9 mouse cellular contexts compared by ENCODE assay signal in genomic region chr5:21141133-21141551, GRCm38 (mm10). TPM values are rescaled to one million over a fixed set of nuclear protein-coding genes. Genes with fewer than 3 reads are reported as not detected.
A peak's percentile ranks its signal among the peaks of the same experiment; 100 is the strongest.
DNase-seq lines count a peak whose midpoint lies in the region; ATAC-seq and TF ChIP-seq lines count a peak whose summit lies in the region.
"Not testable (repeated sequence)": the region's sequence is repeated elsewhere in the genome, so short reads cannot be mapped to it uniquely, and the experiment has no call there.
"Had no signal": no experiment of that assay in that cellular context is flagged by ENCODE, and none has a peak within 500 bp of the region (broad histone marks: within the 10 kb centered on the region; RNA-seq: fewer than 3 reads in every experiment).

No protein-coding gene starts in this region.

- TF ChIP-seq EP300 in MEL (IDR thresholded peaks at IDR 0.05; ENCODE audit: low read depth in 1 of 2, low read length in 2 of 2): not testable (repeated sequence)

- H3K79me2 ChIP-seq in MEL (ENCODE audit: control insufficient read depth, insufficient read depth, low read length, poor library complexity): not testable (repeated sequence)

- intact Hi-C loops in left cerebral cortex, adult 2 months (cut with DNase I): not testable (repeated sequence)

- not testable (repeated sequence) for H3K9me3 ChIP-seq in MEL (replicated peaks; ENCODE audit: insufficient read depth, low read length); hindbrain, embryonic 10.5 days

- H3K27ac ChIP-seq in MEL (ENCODE audit: control insufficient read depth, low read depth, low read length); left cerebral cortex, adult 2 months: not testable (repeated sequence)
- 0 out of 2 replicates have a peak overlapping the region, but pooled peaks have one; percentile 1 for H3K27ac ChIP-seq in hindbrain, embryonic 10.5 days

- H3K27me3 ChIP-seq in MEL (ENCODE audit: control insufficient read depth in 1 of 2, insufficient read depth in 2 of 2, low read length in 2 of 2); hindbrain, embryonic 10.5 days (ENCODE audit: insufficient read depth, poor library complexity, severe bottlenecking): not testable (repeated sequence)

- not testable (repeated sequence) for H3K4me1 ChIP-seq in MEL (ENCODE audit: control insufficient read depth in 1 of 2, insufficient read depth in 2 of 2, low read length in 2 of 2); hindbrain, embryonic 10.5 days (replicated peaks)

- H3K36me3 ChIP-seq in MEL (ENCODE audit: control insufficient read depth in 1 of 2, insufficient read depth in 2 of 2, low read length in 2 of 2); hindbrain, embryonic 10.5 days: not testable (repeated sequence)

- 67% methylated on average over 7 of the region's 7 CpGs for WGBS in hindbrain, embryonic 10.5 days

- TF ChIP-seq CTCF in MEL (IDR thresholded peaks at IDR 0.05 in 2 of 3, conservative IDR thresholded peaks at IDR 0.05 in 1 of 3; ENCODE audit: control insufficient read depth in 1 of 3, insufficient read depth in 1 of 3, low read depth in 2 of 3, low read length in 3 of 3, poor library complexity in 1 of 3, severe bottlenecking in 1 of 3): peak in 2 of 3 experiments; percentile 5 to 22; a peak in 1 of 6 replicates
- peak; percentile 33 for TF ChIP-seq CTCF in left cerebral cortex, adult 2 months (IDR thresholded peaks at IDR 0.05)

- peak; percentile 85 for ATAC-seq in common myeloid progenitor, adult 5-6 weeks (replicated peaks; ENCODE audit: low read depth, poor library complexity, severe bottlenecking)

- DNase-seq in MEL (ENCODE audit: low read depth, low spot score): peak; percentile 18
- peak; percentile 92 for DNase-seq in heart, adult 11 months
- DNase-seq in hindbrain, embryonic 10.5 days (ENCODE audit: low spot score): peak; percentile 4
- DNase-seq in left cerebral cortex, adult 2 months (ENCODE audit: extremely low spot score in 1 of 2, low spot score in 2 of 2): not testable (repeated sequence)
- peak; percentile 58 for DNase-seq in lung, postnatal 25 days (ENCODE audit: low spot score)
- peak; percentile 29 to 42 for DNase-seq in right cerebral cortex, postnatal 10 days (ENCODE audit: low spot score in 2 of 2)
- peak; percentile 24 to 25 for DNase-seq in thymus, postnatal 36 days

- TF ChIP-seq RAD21 in MEL (IDR thresholded peaks at IDR 0.05; ENCODE audit: low read depth, low read length): peak; percentile 27

- H3K9ac ChIP-seq in MEL (ENCODE audit: control insufficient read depth, low read depth, low read length, poor library complexity, severe bottlenecking): not testable (repeated sequence)

- TF ChIP-seq POLR2A in MEL (IDR thresholded peaks at IDR 0.05; ENCODE audit: control insufficient read depth in 1 of 2, insufficient read depth in 1 of 2, low read depth in 1 of 2, low read length in 2 of 2, poor library complexity in 1 of 2): not testable (repeated sequence)

- not testable (repeated sequence) for H3K4me3 ChIP-seq in MEL (ENCODE audit: control insufficient read depth in 1 of 2, insufficient read depth in 1 of 2, low read depth in 2 of 2, low read length in 2 of 2); hindbrain, embryonic 10.5 days; left cerebral cortex, adult 2 months

TF ChIP-seq in MEL, 35 proteins besides CTCF, POLR2A, EP300 and RAD21:
- TF ChIP-seq SMC3 (IDR thresholded peaks at IDR 0.05; ENCODE audit: low read depth, low read length): peak; percentile 50

RNA-seq across cellular contexts. Expression of gene Gsap, which starts 44.9 kb away (rescaled TPM):
- total RNA-seq in MEL (2012; rRNA removed): 0.13 and 0.19 TPM in 2 replicates
- polyA plus RNA-seq in MEL (2012; ENCODE audit: insufficient read depth in 1 of 2, insufficient read length in 2 of 2, low read depth in 1 of 2, low replicate concordance in 2 of 2, missing spikeins in 1 of 2): under 1 TPM in 1 of 2 experiments, not detected in 1; 0.22 TPM
- 3.6 and 9.3 TPM in 2 replicates for total RNA-seq in common myeloid progenitor, adult 5-6 weeks (2017)
- polyA plus RNA-seq in hindbrain, embryonic 10.5 days (2016; fragmentation: Nextera tagmentation; extraction: Ambion mirVana): 1.8 and 2.0 TPM in 2 replicates
- total RNA-seq in left cerebral cortex, adult 2 months (2021): 1 to 10 TPM; 4.6 to 6.4 TPM
- polyA plus RNA-seq: G1E had no signal
